Mouse (Mus musculus): ENCODE data around the gene Adrm1.

DNA sequence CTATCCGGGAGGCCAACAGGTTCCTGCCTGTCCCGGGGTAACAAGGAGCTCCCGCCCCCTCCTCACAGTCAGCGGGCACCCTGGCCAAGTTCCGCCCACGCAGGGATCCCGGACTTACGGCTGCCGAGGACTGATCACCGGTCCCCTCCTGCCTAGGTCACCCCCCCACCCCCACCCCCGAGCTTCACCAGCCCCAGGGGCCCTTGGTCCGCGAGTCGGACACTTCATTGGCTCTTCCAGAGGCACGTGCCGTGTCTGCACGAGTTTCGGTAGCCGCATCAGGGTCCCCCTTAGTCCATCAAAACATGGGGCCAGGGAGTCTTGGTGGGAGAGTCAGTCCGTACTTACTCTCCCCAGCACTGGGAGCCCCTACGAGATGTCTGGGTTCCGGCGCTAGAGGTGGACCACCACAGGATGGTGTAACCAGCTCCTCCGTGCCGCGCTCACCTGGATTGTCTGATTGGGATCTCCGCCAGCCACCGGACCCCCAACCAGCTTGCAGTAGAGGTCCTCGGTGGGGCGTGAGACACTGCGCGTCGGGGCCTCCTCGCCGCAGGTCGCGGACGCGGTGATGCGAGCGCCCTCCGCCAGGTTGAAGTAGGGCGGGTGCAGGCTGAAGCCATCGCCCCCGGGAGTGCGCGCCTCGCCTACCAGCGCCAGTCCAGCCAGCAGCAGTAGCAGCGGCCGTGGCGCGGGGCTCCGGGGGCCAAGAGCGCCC, 53.9 kb downstream of the Adrm1 start:
- no peak for TF ChIP-seq POLR2A (IDR thresholded peaks at IDR 0.05; ENCODE audit: insufficient read depth, low read depth, low read length)
- no peak; the same call in 1 of the 2 replicates for TF ChIP-seq CTCF (IDR thresholded peaks at IDR 0.05)
